Mouse (Mus musculus) ES-Bruce4 (cell line): Measurements from ENCODE around the gene Brpf3.

Experiments used
- CTCF ChIP-seq: IDR thresholded peaks from one replicate; pipeline ENCODE4 v1.8.1; 2011; ENCODE audit warnings: low read depth, low read length
- POLR2A ChIP-seq: IDR thresholded peaks from one replicate; pipeline ENCODE4 v1.8.1; 2011; ENCODE audit warnings: low read length; ENCODE audit not compliant: insufficient read depth

DNA sequence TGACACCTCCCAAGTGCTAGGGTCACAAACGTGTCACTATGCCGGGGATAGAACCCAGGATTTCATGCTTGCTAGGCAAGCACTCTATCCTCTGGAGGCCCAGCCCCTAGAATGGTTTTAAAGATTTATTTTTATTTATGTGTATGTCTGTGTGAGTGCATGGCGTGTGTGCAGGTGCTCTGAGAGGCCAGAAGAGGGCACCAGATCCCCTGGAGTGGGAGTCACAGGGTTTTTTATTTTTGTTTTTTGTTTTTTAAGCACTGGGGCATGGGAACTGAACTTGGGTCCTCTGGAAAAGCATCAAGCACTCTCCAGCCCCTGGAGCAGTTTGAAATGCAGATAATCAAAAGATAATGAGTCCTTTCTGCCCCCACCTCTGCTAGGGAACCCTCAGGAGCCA, 24.1 kb upstream of the Brpf3 start:
- TF ChIP-seq CTCF (peak; percentile 62), POLR2A (no peak)
